ENCODE assay signal across 17 mouse cellular contexts in genomic region chr19:14421691-14422090, GRCm38 (mm10).
DNase-seq lines count a peak whose midpoint lies in the region; TF ChIP-seq lines count a peak whose summit lies in the region.
"Had no signal": no experiment of that assay in that cellular context is flagged by ENCODE, and none has a peak within 500 bp of the region (broad histone marks: within the 10 kb centered on the region; RNA-seq: fewer than 3 reads in every experiment).

No protein-coding gene starts in this region.

- intact Hi-C loops in left cerebral cortex, adult 2 months (cut with DNase I): no loop called here
- intact Hi-C loops in left cerebral cortex, postnatal 36 days (cut with DNase I): no loop called here

- no peak overlapping the region for H3K4me3 ChIP-seq in left cerebral cortex, adult 2 months
- H3K4me3 ChIP-seq: embryonic facial prominence, embryonic 10.5 days; heart, adult 2 months; heart, embryonic 15.5 days; hindbrain, embryonic 13.5 days had no signal

- no peak for TF ChIP-seq CTCF in left cerebral cortex, adult 2 months (IDR thresholded peaks at IDR 0.05)

- no peak overlapping the region for H3K27ac ChIP-seq in left cerebral cortex, adult 2 months
- H3K27ac ChIP-seq: embryonic facial prominence, embryonic 10.5 days; heart, adult 2 months; heart, embryonic 15.5 days; hindbrain, embryonic 13.5 days; hindbrain, postnatal 0 days had no signal

- peak; percentile 50 to 59 for DNase-seq in frontal cortex, adult 2 months (ENCODE audit: extremely low spot score in 1 of 2, low spot score in 1 of 2)
- DNase-seq in frontal cortex, postnatal 14 days (ENCODE audit: low spot score in 2 of 2): no peak
- peak; percentile 18 to 39 for DNase-seq in left cerebral cortex, adult 9 months (ENCODE audit: low spot score in 2 of 2)
- no peak for DNase-seq in left cerebral cortex, adult 2 months (ENCODE audit: extremely low spot score in 1 of 2, low spot score in 2 of 2)
- DNase-seq in brain, adult 2 months (ENCODE audit: low read depth, low spot score): peak; percentile 71
- peak; percentile 12 to 24 for DNase-seq in left cerebral cortex, postnatal 36 days (ENCODE audit: low spot score in 2 of 2)
- no peak for DNase-seq in kidney, postnatal 25 days
- DNase-seq: adrenal gland, postnatal 14 days; cerebellum, adult 2 months; cerebellum, postnatal 10 days; gastrocnemius, postnatal 14 days; heart, adult 2 months; heart, postnatal 14 days had no signal

Comparison
In these comparisons a context has a peak if more than half of its experiments do, and no peak if none do; other contexts are left out.
1. DNase-seq: peak in frontal cortex, adult 2 months (2 of 2), left cerebral cortex, adult 9 months (2 of 2), brain, adult 2 months (single experiment) and left cerebral cortex, postnatal 36 days (2 of 2); none in frontal cortex, postnatal 14 days (0 of 2), left cerebral cortex, adult 2 months (0 of 2) and kidney, postnatal 25 days (0 of 2).